Mouse (Mus musculus): ENCODE results near the gene Zfp287. TPM values are rescaled to one million over a fixed set of nuclear protein-coding genes. Genes with fewer than 3 reads are reported as not detected.

Zfp287 gene
- total RNA-seq, 2 experiments from 2014 or later: 2.3 to 2.9 TPM

DNA sequence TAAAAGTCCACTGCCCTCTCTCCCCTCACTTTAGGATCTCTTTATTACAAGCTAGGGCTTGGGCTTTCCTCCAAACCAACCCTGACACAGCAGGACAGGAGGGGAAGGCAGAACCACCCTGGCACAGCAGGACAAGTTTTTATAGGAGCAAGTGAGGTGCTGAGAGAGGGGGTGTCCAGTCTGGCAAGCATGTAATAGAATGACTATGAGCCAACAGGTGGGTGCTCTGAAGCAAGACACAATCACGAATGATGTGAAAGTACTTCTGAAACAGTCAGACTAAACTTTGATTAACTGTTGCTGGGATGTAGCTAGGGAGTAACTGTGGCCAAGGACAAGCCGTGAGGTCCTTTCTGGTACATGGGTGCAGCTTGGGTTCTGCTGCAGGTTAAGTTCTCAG, 25.6 kb downstream of the Zfp287 start:
- no peak for ATAC-seq (ENCODE audit: poor library complexity, severe bottlenecking)

DNA sequence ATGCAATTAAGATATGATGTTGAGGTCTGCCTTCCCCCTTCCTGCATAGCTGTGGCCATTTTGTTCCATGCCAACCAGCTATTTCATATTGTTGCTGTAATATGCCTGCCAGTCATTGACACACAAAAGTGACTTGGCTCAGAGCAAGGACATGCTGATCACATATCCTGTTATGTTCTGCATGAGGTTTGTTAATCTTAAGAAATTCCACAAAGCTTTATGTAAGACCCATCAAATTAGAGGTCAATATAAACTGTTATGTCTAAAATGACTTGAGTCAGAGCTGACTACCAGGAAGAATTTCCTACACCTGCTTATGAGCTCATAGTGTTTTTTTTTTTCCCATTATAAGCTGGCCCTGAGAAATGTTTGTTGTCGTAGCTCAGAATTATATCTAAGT, 30.5 kb downstream of the Zfp287 start:
- no peak for ATAC-seq (ENCODE audit: poor library complexity, severe bottlenecking)

DNA sequence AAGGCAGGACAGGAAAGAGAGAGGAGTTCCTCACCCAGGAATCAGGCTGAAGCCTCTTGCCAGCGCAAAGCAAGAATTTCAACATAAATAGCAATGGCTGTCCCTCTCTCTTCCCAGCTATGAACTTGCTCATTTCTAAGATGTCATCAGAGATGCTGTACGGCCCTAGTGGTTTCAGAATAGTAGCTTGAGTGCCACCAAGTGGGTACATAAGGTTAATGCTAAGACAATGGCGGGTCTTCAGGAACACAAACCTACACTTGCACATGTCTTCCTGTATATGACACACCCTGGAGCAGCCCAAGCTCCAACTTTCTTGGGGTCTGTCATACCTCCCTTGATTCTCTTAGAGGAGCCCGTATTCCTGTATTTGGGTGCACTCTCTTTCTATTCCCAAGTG, 32.0 kb downstream of the Zfp287 start:
- 0 out of 2 replicates have a peak, but pooled peaks have one; percentile 40 for ATAC-seq (ENCODE audit: poor library complexity, severe bottlenecking)

GRCm38 (mm10) chr11:62695126-62695525, 36.6 kb downstream of the Zfp287 start:
- ATAC-seq (ENCODE audit: poor library complexity, severe bottlenecking): no peak

GRCm38 (mm10) chr11:62693299-62694184, 38.2 kb downstream of the Zfp287 start:
- ATAC-seq (ENCODE audit: poor library complexity, severe bottlenecking): peak; percentile 88

DNA sequence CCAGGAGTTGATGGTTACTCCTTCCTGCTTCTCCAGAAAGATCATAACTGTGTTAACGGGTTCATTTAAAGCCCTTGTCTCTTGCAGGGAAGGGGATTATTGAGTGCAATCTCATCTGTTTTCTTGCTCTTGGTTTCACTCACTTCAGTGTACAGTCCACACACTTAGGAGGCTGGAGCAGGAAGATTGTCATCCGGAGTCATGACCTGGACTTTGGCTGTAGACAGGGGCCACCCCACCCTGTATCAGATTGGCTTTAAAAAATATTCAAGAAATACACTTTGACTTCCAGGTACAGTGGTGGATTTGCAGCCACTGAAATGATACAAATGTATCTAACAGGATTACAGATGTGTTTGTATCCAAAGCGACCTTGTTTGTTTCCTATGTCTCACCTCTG, 40.1 kb downstream of the Zfp287 start:
- ATAC-seq (ENCODE audit: poor library complexity, severe bottlenecking): no peak

DNA sequence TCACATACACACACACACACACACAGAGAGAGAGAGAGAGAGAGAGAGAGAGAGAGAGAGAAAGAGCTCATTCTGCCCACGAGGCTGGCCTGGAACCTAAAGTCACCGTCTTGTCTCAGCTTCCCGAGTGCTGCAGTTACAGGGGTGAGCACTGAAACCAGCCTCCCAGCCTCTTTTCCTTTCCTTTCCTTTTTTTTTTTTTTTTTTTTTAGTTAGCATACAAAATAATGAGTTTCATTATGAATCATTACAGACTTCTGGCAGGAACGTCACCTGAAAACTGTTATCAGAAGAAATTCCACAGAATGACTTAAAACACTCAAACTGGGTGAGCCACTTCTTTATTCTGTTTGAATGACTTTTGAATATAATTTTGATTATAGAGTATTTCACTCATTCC, 51.8 kb downstream of the Zfp287 start:
- no peak for ATAC-seq (ENCODE audit: poor library complexity, severe bottlenecking)

- no peak for ATAC-seq (ENCODE audit: poor library complexity, severe bottlenecking)
Observed at GRCm38 (mm10) chr11:62678778-62679354, 52.8 kb downstream of the Zfp287 start.

DNA sequence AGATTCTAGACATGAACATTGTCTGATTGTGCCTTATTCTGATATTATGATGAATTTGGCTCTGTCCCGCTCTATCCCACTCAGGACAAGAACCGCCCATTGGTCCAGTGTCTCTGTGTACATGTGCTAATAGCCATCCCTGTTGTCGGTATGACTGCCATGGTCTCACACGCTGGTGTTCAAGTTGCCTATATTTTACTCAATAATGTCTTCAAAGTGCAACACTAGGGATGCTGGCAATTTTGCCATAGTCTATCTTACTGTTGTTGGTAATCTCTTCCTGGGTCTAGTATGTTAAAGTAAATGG, 55.5 kb downstream of the Zfp287 start:
- no peak for ATAC-seq (ENCODE audit: poor library complexity, severe bottlenecking)

GRCm38 (mm10) chr11:62675480-62676289, 56.0 kb downstream of the Zfp287 start:
- peak; percentile 100 for ATAC-seq (ENCODE audit: poor library complexity, severe bottlenecking)

DNA sequence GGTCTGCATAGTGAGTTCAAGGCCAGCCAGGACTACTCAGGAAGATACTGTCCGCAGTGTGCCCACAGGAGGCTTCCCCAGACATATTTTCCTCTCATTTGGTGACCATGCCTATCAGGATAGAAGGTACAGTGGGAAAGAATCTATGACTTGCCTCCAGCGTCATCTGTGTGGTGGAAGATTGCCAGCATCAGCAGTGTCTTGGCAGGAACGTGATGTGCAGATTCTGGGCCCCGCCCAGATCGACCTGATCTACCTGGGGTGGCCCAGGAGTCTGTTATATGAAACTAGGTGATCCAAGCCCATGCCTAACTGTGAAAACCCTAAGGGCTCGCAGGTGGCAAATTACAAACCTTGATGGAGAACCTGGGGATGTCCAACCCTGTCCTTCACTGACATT, 61.7 kb downstream of the Zfp287 start:
- no peak for ATAC-seq (ENCODE audit: poor library complexity, severe bottlenecking)

GRCm38 (mm10) chr11:62669471-62669870, 62.2 kb downstream of the Zfp287 start:
- ATAC-seq (ENCODE audit: poor library complexity, severe bottlenecking): no peak

DNA sequence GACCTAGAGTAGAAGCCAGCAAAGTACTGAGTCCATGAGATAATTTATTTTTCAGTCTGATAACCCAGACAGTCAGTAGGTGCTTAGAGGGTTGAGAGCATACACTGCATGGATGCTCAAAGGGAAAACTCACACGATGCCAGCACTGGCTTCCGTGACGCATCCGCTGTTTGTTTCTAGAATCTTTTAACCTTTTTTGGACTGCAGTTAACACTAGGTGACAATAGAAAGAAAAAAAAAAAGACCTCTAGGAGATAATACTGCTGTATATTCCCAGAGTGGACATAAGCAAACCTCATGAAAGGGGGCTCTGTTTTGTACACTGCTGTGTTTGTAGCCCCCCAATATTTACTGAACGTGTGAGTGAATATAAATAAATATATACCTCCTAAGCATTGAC, 62.7 kb downstream of the Zfp287 start:
- ATAC-seq (ENCODE audit: poor library complexity, severe bottlenecking): no peak

GRCm38 (mm10) chr11:62664250-62664649, 67.5 kb downstream of the Zfp287 start:
- peak; percentile 83 for ATAC-seq (ENCODE audit: poor library complexity, severe bottlenecking)

DNA sequence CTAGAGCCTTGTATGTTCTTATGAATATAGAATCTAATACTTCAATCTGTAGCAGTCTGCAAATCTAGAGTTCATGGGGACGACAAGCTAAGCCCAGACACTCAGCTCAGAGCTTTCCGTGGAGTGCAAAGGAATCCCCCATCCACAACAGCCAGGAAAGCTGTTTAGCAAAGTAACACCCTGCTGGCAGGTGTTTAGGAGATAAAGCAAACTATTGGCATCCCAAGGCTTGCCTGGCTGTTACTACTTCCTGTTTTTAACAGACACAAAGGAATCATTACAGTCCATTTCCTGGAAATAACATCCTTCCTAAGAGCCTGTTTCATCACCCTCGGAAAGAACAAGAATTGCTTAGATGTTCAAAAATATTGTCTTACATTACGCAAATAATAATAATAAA, 70.8 kb downstream of the Zfp287 start:
- no peak for ATAC-seq (ENCODE audit: poor library complexity, severe bottlenecking)

DNA sequence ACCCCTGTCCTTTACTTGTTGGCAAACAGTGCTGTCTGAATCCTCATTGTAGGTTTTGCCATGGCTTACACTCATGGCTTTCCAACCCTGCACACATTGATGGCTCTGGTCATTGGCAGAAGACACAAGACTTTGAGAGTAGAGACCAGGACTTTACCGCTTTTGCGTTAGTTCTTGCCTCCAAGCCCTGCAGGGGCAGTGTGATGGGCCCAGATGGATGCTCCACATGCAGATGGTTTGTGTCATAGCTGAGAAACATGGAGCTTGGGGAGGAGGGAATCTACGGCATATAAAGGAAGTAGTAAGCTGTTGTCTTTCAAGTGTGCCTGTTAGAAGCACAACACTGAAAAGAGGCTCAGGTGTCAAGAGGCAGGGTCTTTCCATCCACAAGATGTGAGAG, 79.6 kb downstream of the Zfp287 start:
- ATAC-seq (ENCODE audit: poor library complexity, severe bottlenecking): no peak

DNA sequence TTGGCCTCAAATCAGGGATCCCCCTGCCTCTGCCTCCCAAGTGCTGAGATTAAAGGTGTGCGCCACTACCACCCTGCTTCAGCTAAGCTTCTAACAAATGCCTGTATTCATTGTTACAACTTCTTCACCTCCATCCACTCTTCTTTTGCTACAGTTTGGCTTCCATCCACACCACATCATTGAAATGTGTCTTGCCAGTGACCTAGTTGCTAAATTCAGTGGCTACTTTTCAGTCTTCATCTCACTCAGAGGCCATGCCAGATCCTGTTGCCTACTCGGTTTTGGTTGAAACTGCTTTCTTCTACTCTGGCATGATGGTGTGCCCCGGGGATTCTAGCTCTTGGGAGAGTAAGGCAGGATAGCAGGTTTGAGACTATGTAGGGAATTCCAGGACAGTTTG, 80.1 kb downstream of the Zfp287 start:
- no peak for ATAC-seq (ENCODE audit: poor library complexity, severe bottlenecking)

Other genes starting within 250 kb of the Zfp287 start
- gene Cenpv, start 192.6 kb downstream of the Zfp287 start, total RNA-seq (2015): 5.2 and 8.7 TPM in 2 replicates
- gene Cenpv, start 192.6 kb downstream of the Zfp287 start, total RNA-seq (2017): 3.1 and 3.9 TPM in 2 replicates
- gene Ubb, start 180.7 kb downstream of the Zfp287 start, total RNA-seq (2015): 1,447 and 1,627 TPM in 2 replicates
- gene Ubb, start 180.7 kb downstream of the Zfp287 start, total RNA-seq (2017): 835 and 1,053 TPM in 2 replicates
- gene Trpv2, start 157.4 kb downstream of the Zfp287 start, total RNA-seq (2015): 24.9 and 27.9 TPM in 2 replicates
- 46.6 and 51.1 TPM in 2 replicates for gene Trpv2, start 157.4 kb downstream of the Zfp287 start, total RNA-seq (2017)
- gene Lrrc75a, start 83.4 kb downstream of the Zfp287 start, total RNA-seq (2015): 5.7 TPM in 2 replicates
- gene Lrrc75a, start 83.4 kb downstream of the Zfp287 start, total RNA-seq (2017): 3.6 and 5.7 TPM in 2 replicates
- 19.0 and 19.3 TPM in 2 replicates for gene Mmgt2, start 83.2 kb downstream of the Zfp287 start, total RNA-seq (2015)
- gene Mmgt2, start 83.2 kb downstream of the Zfp287 start, total RNA-seq (2017): 7.2 and 10.9 TPM in 2 replicates
- not detected in 2 replicates for gene Gm10428, start 21.2 kb upstream of the Zfp287 start, total RNA-seq (2015)
- gene Gm10428, start 21.2 kb upstream of the Zfp287 start, total RNA-seq (2017): not detected in 2 replicates
- 0.18 and 0.33 TPM in 2 replicates for gene Zfp286, start 57.6 kb upstream of the Zfp287 start, total RNA-seq (2015)
- gene Zfp286, start 57.6 kb upstream of the Zfp287 start, total RNA-seq (2017): 0.29 and 0.69 TPM in 2 replicates
- 15.4 and 25.5 TPM in 2 replicates for gene Trim16, start 88.3 kb upstream of the Zfp287 start, total RNA-seq (2015)
- gene Trim16, start 88.3 kb upstream of the Zfp287 start, total RNA-seq (2017): 21.4 and 22.8 TPM in 2 replicates
- gene Fbxw10, start 115.2 kb upstream of the Zfp287 start, total RNA-seq (2015): 0.41 and 1.3 TPM in 2 replicates
- gene Fbxw10, start 115.2 kb upstream of the Zfp287 start, total RNA-seq (2017): 1.7 and 1.8 TPM in 2 replicates
- 20.4 and 21.3 TPM in 2 replicates for gene Tvp23b, start 147.6 kb upstream of the Zfp287 start, total RNA-seq (2015)
- gene Tvp23b, start 147.6 kb upstream of the Zfp287 start, total RNA-seq (2017): 16.9 and 19.1 TPM in 2 replicates
- not detected in 2 replicates for gene Cdrt4, start 219.3 kb upstream of the Zfp287 start, total RNA-seq (2015)
- gene Cdrt4, start 219.3 kb upstream of the Zfp287 start, total RNA-seq (2017): not detected in 2 replicates

All from megakaryocyte, adult 5-6 weeks (primary cell).